Mouse (Mus musculus): ENCODE data around the gene Sod1. TPM values are rescaled to one million over a fixed set of nuclear protein-coding genes. Genes with fewer than 3 reads are reported as not detected.

Sod1 gene
- polyA plus RNA-seq, 1 experiment from 2014 or later = 1,309 TPM

DNA sequence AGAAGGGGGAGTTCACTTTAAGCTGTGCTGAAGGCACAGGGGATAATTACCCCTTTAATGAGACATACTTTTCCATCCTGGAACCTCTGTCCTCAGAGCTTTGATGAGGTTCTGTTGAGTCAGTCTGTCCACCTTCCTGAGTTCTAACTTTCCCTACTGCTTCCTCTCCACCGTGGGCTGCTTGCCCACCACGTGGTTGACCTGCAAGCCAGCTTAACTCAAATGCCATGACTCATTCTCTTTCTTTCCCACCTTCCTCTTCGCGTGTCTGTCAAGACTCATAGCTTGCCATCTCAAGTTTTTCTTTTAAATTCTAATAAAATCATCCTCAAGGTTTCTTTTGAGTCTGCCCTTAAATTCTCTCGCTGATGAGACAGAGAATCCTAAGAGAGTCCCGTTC lies 39.6 kb upstream of the Sod1 start:
- Histone ChIP-seq H3K9me3 (replicated peaks; ENCODE audit: low read length) (no peaks in the 10 kb centered on the region), H3K9ac (ENCODE audit: low read depth, low read length) (no peak overlapping the region), H3K4me3 (replicated peaks; ENCODE audit: low read depth, low read length) (no peak overlapping the region), H3K27ac (no peak overlapping the region), H3K36me3 (ENCODE audit: insufficient read depth, low read length) (no peaks in the 10 kb centered on the region), H3K4me2 (ENCODE audit: low read length) (no peak overlapping the region), H3K27me3 (ENCODE audit: insufficient read depth, low read length) (no peaks in the 10 kb centered on the region), H3K4me1 (replicated peaks; ENCODE audit: insufficient read depth, low read length) (no peaks in the 10 kb centered on the region)
- ATAC-seq (replicated peaks; ENCODE audit: low FRiP score, low read depth) (no peak), DNase-seq (ENCODE audit: low spot score) (no peak)
- no peak for TF ChIP-seq CTCF (IDR thresholded peaks at IDR 0.05; ENCODE audit: low read depth)
- WGBS = 83% methylated on average over 6 of the region's 6 CpGs

DNA sequence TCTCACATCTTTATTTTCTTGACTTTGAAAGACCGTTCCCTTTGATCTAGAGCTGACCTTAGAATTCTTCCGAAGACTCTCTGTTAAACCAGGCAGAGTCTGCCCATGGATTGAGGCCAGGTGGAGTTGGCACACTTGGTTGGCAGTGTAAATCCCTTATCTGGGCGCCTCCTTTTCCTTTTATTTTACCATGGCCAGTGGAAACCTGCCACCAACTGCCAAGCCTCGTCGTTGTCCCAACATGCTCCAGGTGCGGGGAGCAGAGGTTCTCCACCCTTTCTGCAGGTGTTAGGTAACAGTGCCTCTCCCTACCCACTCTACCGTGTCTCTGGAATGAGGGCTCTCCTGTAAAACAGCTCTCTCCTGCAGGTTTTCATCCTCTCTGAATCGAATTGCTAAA lies 38.9 kb upstream of the Sod1 start:
- Histone ChIP-seq H3K9ac (ENCODE audit: low read depth, low read length) (no peak overlapping the region), H3K36me3 (ENCODE audit: insufficient read depth, low read length) (no peaks in the 10 kb centered on the region), H3K4me3 (replicated peaks; ENCODE audit: low read depth, low read length) (no peak overlapping the region), H3K9me3 (replicated peaks; ENCODE audit: low read length) (no peaks in the 10 kb centered on the region), H3K4me1 (replicated peaks; ENCODE audit: insufficient read depth, low read length) (no peaks in the 10 kb centered on the region), H3K4me2 (ENCODE audit: low read length) (no peak overlapping the region), H3K27me3 (ENCODE audit: insufficient read depth, low read length) (no peaks in the 10 kb centered on the region), H3K27ac (no peak overlapping the region)
- ATAC-seq (replicated peaks; ENCODE audit: low FRiP score, low read depth) = no peak
- no peak for TF ChIP-seq CTCF (IDR thresholded peaks at IDR 0.05; ENCODE audit: low read depth)
- DNase-seq (ENCODE audit: low spot score) = no peak
- 70% methylated on average over 8 of the region's 8 CpGs for WGBS

DNA sequence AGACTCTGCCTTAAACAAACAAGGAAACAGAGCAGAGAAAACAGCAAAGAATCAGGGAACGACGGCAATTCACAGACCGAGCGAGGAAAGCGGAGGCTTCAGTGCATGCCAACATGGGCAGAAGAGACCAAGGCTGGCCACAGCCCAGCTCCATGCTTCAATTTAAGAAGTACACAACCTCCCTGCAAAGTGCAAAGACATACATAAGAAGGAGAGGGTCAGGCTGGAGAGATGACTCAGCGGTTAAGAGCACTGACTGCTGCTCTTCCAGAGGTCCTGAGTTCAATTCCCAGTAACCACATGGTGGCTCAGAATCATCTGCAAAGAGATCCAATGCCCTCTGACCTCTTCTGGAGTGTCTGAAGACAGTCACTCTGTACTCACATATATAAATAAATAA lies 36.4 kb upstream of the Sod1 start:
- H3K9ac ChIP-seq (ENCODE audit: low read depth, low read length) = no peak overlapping the region
- no peak overlapping the region for H3K27ac ChIP-seq
- 56% methylated on average over 6 of the region's 6 CpGs for WGBS
- 0 out of 2 replicates have a peak, but pooled peaks cover 3% of the 10 kb centered on the region for H3K4me1 ChIP-seq (replicated peaks; ENCODE audit: insufficient read depth, low read length)
- DNase-seq (ENCODE audit: low spot score) (no peak), ATAC-seq (replicated peaks; ENCODE audit: low FRiP score, low read depth) (no peak)
- no peak for TF ChIP-seq CTCF (IDR thresholded peaks at IDR 0.05; ENCODE audit: low read depth)
- no peak overlapping the region for H3K4me3 ChIP-seq (replicated peaks; ENCODE audit: low read depth, low read length)
- no peaks in the 10 kb centered on the region for H3K9me3 ChIP-seq (replicated peaks; ENCODE audit: low read length)
- no peaks in the 10 kb centered on the region for H3K36me3 ChIP-seq (ENCODE audit: insufficient read depth, low read length)
- no peak overlapping the region for H3K4me2 ChIP-seq (ENCODE audit: low read length)
- no peaks in the 10 kb centered on the region for H3K27me3 ChIP-seq (ENCODE audit: insufficient read depth, low read length)

DNA sequence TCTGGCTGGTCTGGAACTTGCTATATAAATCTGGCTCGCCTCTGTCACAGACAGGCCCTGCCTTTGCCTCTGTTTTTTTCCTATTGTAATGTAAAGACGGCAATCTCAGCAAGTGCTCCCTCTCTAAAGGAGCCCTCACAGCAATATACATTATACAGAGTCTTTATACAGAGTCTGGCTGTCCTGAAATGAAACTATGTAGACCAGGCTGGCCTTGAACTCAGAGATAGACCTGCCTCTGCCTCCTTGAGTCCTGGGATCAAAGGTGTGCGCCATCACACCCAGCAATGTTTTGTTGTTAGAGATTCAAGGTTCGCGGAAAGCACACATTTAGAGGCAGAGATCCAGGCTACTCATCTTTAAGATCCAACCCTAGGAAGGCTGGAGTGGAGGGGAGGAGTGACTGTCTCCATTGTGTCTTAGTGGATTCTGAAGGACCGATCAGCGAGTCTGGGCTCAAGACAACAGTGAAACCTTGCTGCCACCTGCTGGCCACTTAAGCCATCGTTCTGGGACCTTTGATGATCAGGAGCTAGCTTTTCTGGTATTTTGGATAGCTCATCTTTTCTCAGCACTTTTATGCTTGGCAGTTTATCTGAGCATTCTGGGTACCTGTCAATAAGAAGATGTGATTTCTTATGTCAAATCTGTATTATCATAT lies 34.5 kb upstream of the Sod1 start:
- no peak for ATAC-seq (replicated peaks; ENCODE audit: low FRiP score, low read depth)
- Histone ChIP-seq H3K4me1 (replicated peaks; ENCODE audit: insufficient read depth, low read length) (0 out of 2 replicates have a peak, but pooled peaks cover 3% of the 10 kb centered on the region), H3K36me3 (ENCODE audit: insufficient read depth, low read length) (no peaks in the 10 kb centered on the region), H3K27me3 (ENCODE audit: insufficient read depth, low read length) (no peaks in the 10 kb centered on the region), H3K27ac (no peak overlapping the region), H3K4me2 (ENCODE audit: low read length) (no peak overlapping the region), H3K9me3 (replicated peaks; ENCODE audit: low read length) (no peaks in the 10 kb centered on the region), H3K9ac (ENCODE audit: low read depth, low read length) (no peak overlapping the region), H3K4me3 (replicated peaks; ENCODE audit: low read depth, low read length) (no peak overlapping the region)
- 48% methylated on average over 8 of the region's 8 CpGs for WGBS
- peak; percentile 97 for TF ChIP-seq CTCF (IDR thresholded peaks at IDR 0.05; ENCODE audit: low read depth)
- peak; percentile 93 for DNase-seq (ENCODE audit: low spot score)

DNA sequence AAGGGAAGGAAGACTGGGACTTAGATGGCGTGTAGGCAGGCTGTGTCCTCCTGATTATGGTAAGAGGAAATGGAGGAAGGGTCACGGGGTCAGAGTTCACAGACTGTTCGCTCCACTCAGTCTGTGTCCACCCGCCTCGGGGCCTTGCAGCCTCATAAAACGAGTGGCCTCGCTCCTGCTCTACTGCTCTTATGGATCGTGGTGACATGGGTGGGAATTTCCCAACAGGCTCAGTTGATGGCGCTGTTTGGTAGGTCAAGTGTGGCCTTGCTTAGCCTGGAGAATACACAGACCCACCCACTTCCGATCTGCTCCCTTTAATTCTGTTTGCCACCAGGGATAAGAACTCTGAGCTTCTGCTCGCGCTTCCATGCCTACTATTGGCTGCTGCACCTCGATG lies 33.1 kb upstream of the Sod1 start:
- Histone ChIP-seq H3K9me3 (replicated peaks; ENCODE audit: low read length) (no peaks in the 10 kb centered on the region), H3K27ac (no peak overlapping the region), H3K27me3 (ENCODE audit: insufficient read depth, low read length) (no peaks in the 10 kb centered on the region), H3K4me3 (replicated peaks; ENCODE audit: low read depth, low read length) (no peak overlapping the region), H3K4me2 (ENCODE audit: low read length) (no peak overlapping the region), H3K36me3 (ENCODE audit: insufficient read depth, low read length) (no peaks in the 10 kb centered on the region), H3K9ac (ENCODE audit: low read depth, low read length) (no peak overlapping the region), H3K4me1 (replicated peaks; ENCODE audit: insufficient read depth, low read length) (0 out of 2 replicates have a peak, but pooled peaks cover 3% of the 10 kb centered on the region)
- peak; percentile 74 for DNase-seq (ENCODE audit: low spot score)
- TF ChIP-seq CTCF (IDR thresholded peaks at IDR 0.05; ENCODE audit: low read depth) = peak; percentile 69
- peak; percentile 67 for ATAC-seq (replicated peaks; ENCODE audit: low FRiP score, low read depth)
- WGBS = 14% methylated on average over 13 of the region's 13 CpGs

DNA sequence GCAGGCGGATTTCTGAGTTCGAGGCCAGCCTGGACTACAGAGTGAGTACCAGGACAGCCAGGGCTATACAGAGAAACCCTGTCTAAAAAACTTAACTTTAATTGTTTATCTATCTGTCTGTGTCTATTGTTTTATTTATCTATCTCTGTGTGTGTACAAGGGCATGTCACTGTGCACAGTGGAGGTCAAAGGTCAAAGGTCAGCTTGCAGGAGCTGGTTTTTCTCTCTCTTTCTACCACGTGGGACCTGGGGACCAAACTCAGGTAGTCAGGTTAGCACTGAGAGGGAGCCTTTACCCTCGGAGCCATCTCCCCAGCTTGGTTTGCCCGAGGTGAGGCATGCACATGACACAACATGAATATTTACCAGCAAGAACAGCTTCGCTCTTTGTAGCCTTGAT lies 29.3 kb upstream of the Sod1 start:
- WGBS = 73% methylated on average over 6 of the region's 6 CpGs
- Histone ChIP-seq H3K36me3 (ENCODE audit: insufficient read depth, low read length) (no peaks in the 10 kb centered on the region), H3K27ac (no peak overlapping the region), H3K4me3 (replicated peaks; ENCODE audit: low read depth, low read length) (no peak overlapping the region), H3K9me3 (replicated peaks; ENCODE audit: low read length) (no peaks in the 10 kb centered on the region), H3K9ac (ENCODE audit: low read depth, low read length) (no peak overlapping the region), H3K4me2 (ENCODE audit: low read length) (no peak overlapping the region), H3K27me3 (ENCODE audit: insufficient read depth, low read length) (no peaks in the 10 kb centered on the region), H3K4me1 (replicated peaks; ENCODE audit: insufficient read depth, low read length) (0 out of 2 replicates have a peak, but pooled peaks cover 3% of the 10 kb centered on the region)
- DNase-seq (ENCODE audit: low spot score) = no peak
- no peak for ATAC-seq (replicated peaks; ENCODE audit: low FRiP score, low read depth)
- TF ChIP-seq CTCF (IDR thresholded peaks at IDR 0.05; ENCODE audit: low read depth) = no peak

DNA sequence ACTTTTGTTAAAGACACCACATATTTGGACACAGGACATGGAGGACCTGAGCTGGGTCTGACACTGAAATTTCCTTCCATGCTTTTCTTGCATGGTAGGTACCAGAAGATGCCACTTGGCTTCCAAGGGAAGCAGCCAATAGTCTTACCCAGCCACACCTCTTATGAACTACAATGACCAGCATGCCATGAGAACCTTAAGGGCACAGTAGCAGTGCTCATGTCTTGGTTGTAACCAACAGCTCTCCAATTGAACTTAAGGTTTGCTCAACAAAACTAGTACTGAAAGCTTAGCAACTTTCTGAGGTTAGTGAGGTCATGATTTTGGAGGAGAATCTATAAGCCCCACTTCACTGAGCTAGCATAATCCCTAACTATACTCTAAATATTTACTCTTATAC lies 26.8 kb upstream of the Sod1 start:
- H3K9ac ChIP-seq (ENCODE audit: low read depth, low read length) = no peak overlapping the region
- H3K4me2 ChIP-seq (ENCODE audit: low read length) = no peak overlapping the region
- ATAC-seq (replicated peaks; ENCODE audit: low FRiP score, low read depth) = no peak
- no peak overlapping the region for H3K4me3 ChIP-seq (replicated peaks; ENCODE audit: low read depth, low read length)
- no peak for TF ChIP-seq CTCF (IDR thresholded peaks at IDR 0.05; ENCODE audit: low read depth)
- 0 out of 2 replicates have a peak, but pooled peaks cover 3% of the 10 kb centered on the region for H3K4me1 ChIP-seq (replicated peaks; ENCODE audit: insufficient read depth, low read length)
- H3K36me3 ChIP-seq (ENCODE audit: insufficient read depth, low read length) = no peaks in the 10 kb centered on the region
- no peak for DNase-seq (ENCODE audit: low spot score)
- no peaks in the 10 kb centered on the region for H3K27me3 ChIP-seq (ENCODE audit: insufficient read depth, low read length)
- H3K9me3 ChIP-seq (replicated peaks; ENCODE audit: low read length) = no peaks in the 10 kb centered on the region
- no peak overlapping the region for H3K27ac ChIP-seq

Measured in kidney, postnatal 0 days (tissue).